In the genomic region with DNA sequence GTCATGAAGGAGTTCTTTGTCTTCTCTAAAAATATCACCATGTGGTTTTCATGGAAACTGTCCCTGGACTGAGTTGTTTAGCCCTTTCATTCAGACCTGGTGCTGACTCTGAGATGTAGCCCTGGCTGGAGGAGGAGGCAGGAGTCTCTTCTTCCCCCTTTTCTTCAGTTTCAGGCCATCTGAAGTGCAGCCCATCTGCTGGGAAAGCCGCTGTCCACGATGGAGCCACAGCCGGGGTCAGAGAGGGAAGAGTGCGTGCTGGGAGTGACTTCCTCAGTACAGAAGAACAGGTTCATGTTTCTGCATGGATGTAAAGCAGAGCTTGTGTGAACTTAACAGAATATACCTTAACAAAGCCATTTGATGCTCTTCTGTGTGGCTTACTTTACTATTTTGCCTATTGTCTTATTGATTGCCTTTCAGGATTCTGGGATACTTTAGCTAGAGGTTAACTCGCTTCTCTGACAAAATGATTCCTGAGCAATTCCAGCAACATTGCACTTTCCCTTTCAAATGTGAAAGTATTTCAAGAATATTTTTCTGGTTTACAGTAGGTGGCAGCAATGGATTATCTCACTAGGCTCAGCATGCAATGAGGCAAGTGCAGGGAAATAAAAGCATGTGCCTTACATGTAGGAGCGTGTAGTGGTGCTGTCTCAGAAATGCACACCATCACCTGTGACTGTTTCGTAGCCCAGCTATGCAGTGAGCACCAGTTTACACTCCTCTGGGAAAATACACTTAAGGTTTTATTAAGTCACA, we compare ENCODE assay signal across 9 mouse cellular contexts. TPM values are rescaled to one million over a fixed set of nuclear protein-coding genes. Genes with fewer than 3 reads are reported as not detected.
A peak's percentile ranks its signal among the peaks of the same experiment; 100 is the strongest.
DNase-seq lines count a peak whose midpoint lies in the region; ATAC-seq and TF ChIP-seq lines count a peak whose summit lies in the region.
"Had no signal": no experiment of that assay in that cellular context is flagged by ENCODE, and none has a peak within 500 bp of the region (broad histone marks: within the 10 kb centered on the region; RNA-seq: fewer than 3 reads in every experiment).

No protein-coding gene starts in this region.

- no peaks in the 10 kb centered on the region for H3K4me1 ChIP-seq in kidney, postnatal 0 days (replicated peaks; ENCODE audit: insufficient read depth, low read length)
- H3K4me1 ChIP-seq in embryonic facial prominence, embryonic 13.5 days = peaks cover 14% of the 10 kb centered on the region
- H3K4me1 ChIP-seq: lung, embryonic 15.5 days had no signal

- no peak overlapping the region for H3K9ac ChIP-seq in kidney, postnatal 0 days (ENCODE audit: low read depth, low read length)
- H3K9ac ChIP-seq in embryonic facial prominence, embryonic 13.5 days = 0 out of 2 replicates have a peak overlapping the region, but pooled peaks have one; percentile 44
- H3K9ac ChIP-seq: lung, embryonic 15.5 days had no signal

- no peak overlapping the region for H3K4me2 ChIP-seq in kidney, postnatal 0 days (ENCODE audit: low read length)
- H3K4me2 ChIP-seq in embryonic facial prominence, embryonic 13.5 days = no peak overlapping the region
- H3K4me2 ChIP-seq: lung, embryonic 15.5 days had no signal

- no peak overlapping the region for H3K4me3 ChIP-seq in kidney, postnatal 0 days (replicated peaks; ENCODE audit: low read depth, low read length)
- no peak overlapping the region for H3K4me3 ChIP-seq in embryonic facial prominence, embryonic 13.5 days
- H3K4me3 ChIP-seq: lung, embryonic 15.5 days had no signal

- no peak overlapping the region for H3K27ac ChIP-seq in kidney, postnatal 0 days
- H3K27ac ChIP-seq in embryonic facial prominence, embryonic 13.5 days = no peak overlapping the region
- H3K27ac ChIP-seq: lung, embryonic 15.5 days had no signal

- H3K27me3 ChIP-seq in kidney, postnatal 0 days (ENCODE audit: insufficient read depth, low read length) = no peaks in the 10 kb centered on the region
- no peaks in the 10 kb centered on the region for H3K27me3 ChIP-seq in embryonic facial prominence, embryonic 13.5 days
- H3K27me3 ChIP-seq: lung, embryonic 15.5 days had no signal

- WGBS in kidney, postnatal 0 days = 36% methylated on average over 7 of the region's 7 CpGs
- WGBS in embryonic facial prominence, embryonic 13.5 days = 30% methylated on average over 7 of the region's 7 CpGs

- TF ChIP-seq CTCF in kidney, postnatal 0 days (IDR thresholded peaks at IDR 0.05; ENCODE audit: low read depth) = peak; percentile 79

- DNase-seq in kidney, postnatal 0 days (ENCODE audit: low spot score) = peak; percentile 85
- DNase-seq in kidney, postnatal 4 days = no peak
- DNase-seq in MN1 (ENCODE audit: low spot score) = peak; percentile 65
- peak; percentile 75 for DNase-seq in naive thymus-derived CD4-positive, alpha-beta T cell, adult 2 months (ENCODE audit: low read depth)
- no peak for DNase-seq in layer of hippocampus, adult 11-12 months (ENCODE audit: low spot score)
- no peak for DNase-seq in gastrocnemius, postnatal 36 days
- DNase-seq in ovary, adult 18-20 months (ENCODE audit: low spot score) = no peak

- intact Hi-C loops in gastrocnemius, postnatal 36 days (cut with DNase I) = no loop called here

- H3K36me3 ChIP-seq in kidney, postnatal 0 days (ENCODE audit: insufficient read depth, low read length) = no peaks in the 10 kb centered on the region
- no peaks in the 10 kb centered on the region for H3K36me3 ChIP-seq in embryonic facial prominence, embryonic 13.5 days
- H3K36me3 ChIP-seq: lung, embryonic 15.5 days had no signal

- ATAC-seq in kidney, postnatal 0 days (replicated peaks; ENCODE audit: low FRiP score, low read depth) = no peak
- no peak for ATAC-seq in embryonic facial prominence, embryonic 13.5 days (ENCODE audit: insufficient number of reproducible peaks, insufficient read depth, low FRiP score, low TSS enrichment, low read depth)

- H3K9me3 ChIP-seq in kidney, postnatal 0 days (replicated peaks; ENCODE audit: low read length) = no peaks in the 10 kb centered on the region
- no peaks in the 10 kb centered on the region for H3K9me3 ChIP-seq in embryonic facial prominence, embryonic 13.5 days
- H3K9me3 ChIP-seq: lung, embryonic 15.5 days had no signal

RNA-seq across cellular contexts. Expression of a gene that starts 42.3 kb away (rescaled TPM):
- polyA plus RNA-seq in kidney, postnatal 0 days (2015; fragmentation: Nextera tagmentation; extraction: Ambion mirVana) = 0.53 and 0.66 TPM in 2 replicates
- polyA plus RNA-seq in embryonic facial prominence, embryonic 13.5 days (2015; fragmentation: Nextera tagmentation; extraction: Ambion mirVana) = 0.81 and 0.95 TPM in 2 replicates
- total RNA-seq in gastrocnemius, postnatal 36 days (2021) = under 1 TPM; 0.41 to 0.42 TPM

RNA-seq across cellular contexts. Expression of a gene that starts 48.9 kb away (rescaled TPM):
- polyA plus RNA-seq in kidney, postnatal 0 days (2015; fragmentation: Nextera tagmentation; extraction: Ambion mirVana) = 16.5 and 17.8 TPM in 2 replicates
- polyA plus RNA-seq in embryonic facial prominence, embryonic 13.5 days (2015; fragmentation: Nextera tagmentation; extraction: Ambion mirVana) = 2.3 and 2.4 TPM in 2 replicates
- total RNA-seq in gastrocnemius, postnatal 36 days (2021) = 1 to 10 TPM; 3.1 to 7.5 TPM

Comparison
In these comparisons a context has a peak if more than half of its experiments do, and no peak if none do; other contexts are left out.
1. DNase-seq: peak in kidney, postnatal 0 days (single experiment), MN1 (single experiment) and naive thymus-derived CD4-positive, alpha-beta T cell, adult 2 months (single experiment); none in kidney, postnatal 4 days (0 of 2), layer of hippocampus, adult 11-12 months (single experiment), gastrocnemius, postnatal 36 days (0 of 2) and ovary, adult 18-20 months (single experiment).